In the genomic region with DNA sequence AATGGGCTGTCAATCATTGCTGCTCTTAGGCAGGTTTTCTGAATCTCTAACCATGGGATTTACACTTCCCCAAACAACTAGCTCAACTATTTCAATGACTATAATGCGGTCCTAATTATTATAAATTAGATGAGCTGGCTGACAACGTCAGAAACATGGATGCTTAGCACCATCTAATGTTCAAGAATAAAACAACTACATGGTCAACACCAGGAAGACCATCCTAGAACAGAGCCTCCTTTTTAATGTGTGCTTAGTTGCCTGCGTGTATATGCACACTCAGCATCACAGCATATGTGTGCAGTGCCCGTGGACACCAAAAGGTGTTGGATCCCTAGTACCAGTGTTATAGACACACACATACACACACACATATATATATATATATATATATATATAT, we compare ENCODE assay signal across 14 mouse cellular contexts.
A peak's percentile ranks its signal among the peaks of the same experiment; 100 is the strongest.
DNase-seq lines count a peak whose midpoint lies in the region; ATAC-seq and TF ChIP-seq lines count a peak whose summit lies in the region.
"Had no signal": no experiment of that assay in that cellular context is flagged by ENCODE, and none has a peak within 500 bp of the region (broad histone marks: within the 10 kb centered on the region; RNA-seq: fewer than 3 reads in every experiment).

No protein-coding gene starts in this region.

- no peaks in the 10 kb centered on the region for H3K9me3 ChIP-seq in forebrain, embryonic 16.5 days (ENCODE audit: control insufficient read depth, low read length)
- H3K9me3 ChIP-seq: kidney, embryonic 15.5 days had no signal

- no peak for DNase-seq in frontal cortex, postnatal 36 days (ENCODE audit: low spot score in 2 of 2)
- no peak for DNase-seq in layer of hippocampus, adult 2 months (ENCODE audit: low spot score in 2 of 2)
- DNase-seq in layer of hippocampus, postnatal 10 days (ENCODE audit: low spot score in 2 of 2), result no peak
- DNase-seq in 416B (ENCODE audit: low read depth), result peak; percentile 14
- no peak for DNase-seq in thymus, adult 2 months
- DNase-seq in spleen, postnatal 14 days (ENCODE audit: low spot score in 2 of 2), result no peak
- DNase-seq: heart, adult 11 months; heart, postnatal 36 days; retina, postnatal 1 day; spleen, adult 18-20 months had no signal

- peak; percentile 51 for ATAC-seq in frontal cortex, adult (ENCODE audit: low TSS enrichment)
- ATAC-seq in forebrain, embryonic 16.5 days, result peak; percentile 62

- peaks cover 3% of the 10 kb centered on the region; the same call in 1 of the 2 replicates for H3K4me1 ChIP-seq in forebrain, embryonic 16.5 days (replicated peaks; ENCODE audit: control insufficient read depth, insufficient read depth, low read length)
- H3K4me1 ChIP-seq in thymus, adult 2 months (replicated peaks; ENCODE audit: control insufficient read depth, insufficient read depth, low read length), result no peaks in the 10 kb centered on the region
- H3K4me1 ChIP-seq: megakaryocyte, embryonic 14.5 days had no signal

- H3K27me3 ChIP-seq in forebrain, embryonic 16.5 days (replicated peaks; ENCODE audit: control insufficient read depth, insufficient read depth, low read length), result no peaks in the 10 kb centered on the region
- no peaks in the 10 kb centered on the region for H3K27me3 ChIP-seq in thymus, adult 2 months (ENCODE audit: control insufficient read depth, insufficient read depth, low read length)

- no peaks in the 10 kb centered on the region for H3K36me3 ChIP-seq in forebrain, embryonic 16.5 days (ENCODE audit: control insufficient read depth, insufficient read depth)
- H3K36me3 ChIP-seq in thymus, adult 2 months (ENCODE audit: control insufficient read depth, insufficient read depth, low read length), result no peaks in the 10 kb centered on the region
- H3K36me3 ChIP-seq: kidney, embryonic 15.5 days had no signal

- H3K27ac ChIP-seq in layer of hippocampus, adult 2 months, result no peak overlapping the region
- H3K27ac ChIP-seq in forebrain, embryonic 16.5 days (ENCODE audit: low read length), result no peak overlapping the region
- H3K27ac ChIP-seq in thymus, adult 2 months (ENCODE audit: control insufficient read depth, insufficient read depth, low read length), result no peak overlapping the region
- H3K27ac ChIP-seq: kidney, embryonic 15.5 days had no signal

- H3K9ac ChIP-seq in forebrain, embryonic 16.5 days (replicated peaks; ENCODE audit: low read depth, low read length), result no peak overlapping the region
- H3K9ac ChIP-seq: kidney, embryonic 15.5 days had no signal

- peak; percentile 76 for TF ChIP-seq CTCF in layer of hippocampus, adult 2 months (conservative IDR thresholded peaks at IDR 0.05)
- no peak for TF ChIP-seq CTCF in thymus, adult 2 months (IDR thresholded peaks at IDR 0.05; ENCODE audit: borderline replicate concordance, control insufficient read depth, extremely low read depth, insufficient read depth, low read length, poor library complexity)

- no peak overlapping the region for H3K4me3 ChIP-seq in layer of hippocampus, adult 2 months
- H3K4me3 ChIP-seq in forebrain, embryonic 16.5 days (replicated peaks; ENCODE audit: low read length), result no peak overlapping the region
- no peak overlapping the region for H3K4me3 ChIP-seq in thymus, adult 2 months (ENCODE audit: control insufficient read depth, insufficient read depth, low read length)
- H3K4me3 ChIP-seq: kidney, embryonic 15.5 days; megakaryocyte, embryonic 14.5 days had no signal

- H3K4me2 ChIP-seq in forebrain, embryonic 16.5 days (ENCODE audit: low read length), result no peak overlapping the region
- H3K4me2 ChIP-seq: kidney, embryonic 15.5 days had no signal

- 52% methylated on average over 4 of the region's 4 CpGs for WGBS in forebrain, embryonic 16.5 days
- WGBS in thymus, adult 2 months, result 79% methylated on average over 4 of the region's 4 CpGs

- TF ChIP-seq POLR2A in thymus, adult 2 months (IDR thresholded peaks at IDR 0.05; ENCODE audit: control insufficient read depth, extremely low read depth, insufficient read depth, low read length, poor library complexity), result no peak
